Mouse (Mus musculus) limb, embryonic 13.5 days (tissue): ENCODE results near the gene Nebl. TPM values are rescaled to one million over a fixed set of nuclear protein-coding genes. Genes with fewer than 3 reads are reported as not detected.

Experiments used
- ATAC-seq: fragments of 200-750 bp; cut with Nextera tagmentation; 2 replicates; pipeline ENCODE4 v1.8.0; 2017; ENCODE audit warnings: low read depth, moderate number of reproducible peaks, moderate TSS enrichment; ENCODE audit not compliant: low FRiP score
- H3K27ac ChIP-seq: fragments of 300-500 bp; sonication (generic); 2 replicates; pipeline ENCODE4 v1.5.1; 2015; ENCODE audit warnings: inconsistent platforms, mild to moderate bottlenecking, moderate library complexity
- H3K27me3 ChIP-seq: fragments of 300-500 bp; sonication (generic); 2 replicates; pipeline ENCODE4 v1.6.1; 2015; ENCODE audit warnings: mild to moderate bottlenecking, inconsistent platforms
- H3K36me3 ChIP-seq: fragments of 300-500 bp; sonication (generic); 2 replicates; pipeline ENCODE4 v1.6.1; 2015; ENCODE audit warnings: inconsistent platforms, mild to moderate bottlenecking, moderate library complexity
- H3K4me1 ChIP-seq: fragments of 300-500 bp; sonication (generic); 2 replicates; pipeline ENCODE4 v1.6.1; 2015; ENCODE audit warnings: inconsistent platforms
- H3K4me2 ChIP-seq: fragments of 300-500 bp; sonication (generic); replicated peaks from 2 replicates; pipeline ENCODE4 v1.6.1; 2015; ENCODE audit warnings: inconsistent platforms, mild to moderate bottlenecking, moderate library complexity
- H3K4me3 ChIP-seq: fragments of 300-500 bp; sonication (generic); 2 replicates; pipeline ENCODE4 v1.5.1; 2015; ENCODE audit warnings: moderate library complexity, mild to moderate bottlenecking, inconsistent platforms
- H3K9ac ChIP-seq: fragments of 300-500 bp; sonication (generic); 2 replicates; pipeline ENCODE4 v1.6.1; 2015; ENCODE audit warnings: mild to moderate bottlenecking, inconsistent platforms
- H3K9me3 ChIP-seq: fragments of 300-500 bp; sonication (generic); 2 replicates; pipeline ENCODE4 v1.6.1; 2016; ENCODE audit warnings: inconsistent platforms
- WGBS: fragments of 180-500 bp; shearing (Covaris S2); methylation state at CpG from one replicate; pipeline ENCODE4 v1.1.7; 2015; 5-methylcytosine and 5-hydroxymethylcytosine counted together
- polyA plus RNA-seq: library from polyadenylated mRNA; unstranded; fragments of >200 nt; fragmentation: Nextera tagmentation; extraction: Ambion mirVana; gene quantifications from 2 replicates; pipeline ENCODE4 v1.2.1, GENCODE M21; 2015

Nebl gene
- polyA plus RNA-seq, 1 experiment from 2014 or later = 20.8 TPM

DNA sequence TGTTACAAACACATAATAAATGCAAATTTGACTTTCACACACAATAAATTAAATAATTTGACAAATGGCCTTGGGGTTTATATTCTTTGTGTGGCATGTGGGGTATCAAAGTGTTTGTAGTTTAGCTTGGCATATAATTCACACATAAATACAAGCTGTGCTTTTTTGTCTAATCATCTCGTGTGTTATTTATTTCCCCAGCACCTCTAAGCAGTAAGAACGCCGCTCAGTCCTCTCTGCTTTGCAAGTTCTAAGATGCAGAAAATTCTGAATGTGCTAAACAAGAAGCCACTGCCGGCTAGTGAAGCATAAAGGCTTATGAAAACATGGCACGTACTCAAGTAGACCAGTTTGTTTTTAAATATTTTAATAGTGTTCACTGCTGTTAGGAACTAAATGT, 6.9 kb downstream of the Nebl start:
- ATAC-seq = no peak
- no peaks in the 10 kb centered on the region for H3K36me3 ChIP-seq
- 61% methylated on average over 5 of the region's 5 CpGs for WGBS
- no peak overlapping the region for H3K27ac ChIP-seq
- H3K9me3 ChIP-seq = no peaks in the 10 kb centered on the region
- no peak overlapping the region for H3K4me2 ChIP-seq
- peaks cover 6% of the 10 kb centered on the region; the same call in 1 of the 2 replicates for H3K4me1 ChIP-seq
- H3K4me3 ChIP-seq = no peak overlapping the region
- H3K27me3 ChIP-seq = peaks cover 18% of the 10 kb centered on the region
- H3K9ac ChIP-seq = no peak overlapping the region

DNA sequence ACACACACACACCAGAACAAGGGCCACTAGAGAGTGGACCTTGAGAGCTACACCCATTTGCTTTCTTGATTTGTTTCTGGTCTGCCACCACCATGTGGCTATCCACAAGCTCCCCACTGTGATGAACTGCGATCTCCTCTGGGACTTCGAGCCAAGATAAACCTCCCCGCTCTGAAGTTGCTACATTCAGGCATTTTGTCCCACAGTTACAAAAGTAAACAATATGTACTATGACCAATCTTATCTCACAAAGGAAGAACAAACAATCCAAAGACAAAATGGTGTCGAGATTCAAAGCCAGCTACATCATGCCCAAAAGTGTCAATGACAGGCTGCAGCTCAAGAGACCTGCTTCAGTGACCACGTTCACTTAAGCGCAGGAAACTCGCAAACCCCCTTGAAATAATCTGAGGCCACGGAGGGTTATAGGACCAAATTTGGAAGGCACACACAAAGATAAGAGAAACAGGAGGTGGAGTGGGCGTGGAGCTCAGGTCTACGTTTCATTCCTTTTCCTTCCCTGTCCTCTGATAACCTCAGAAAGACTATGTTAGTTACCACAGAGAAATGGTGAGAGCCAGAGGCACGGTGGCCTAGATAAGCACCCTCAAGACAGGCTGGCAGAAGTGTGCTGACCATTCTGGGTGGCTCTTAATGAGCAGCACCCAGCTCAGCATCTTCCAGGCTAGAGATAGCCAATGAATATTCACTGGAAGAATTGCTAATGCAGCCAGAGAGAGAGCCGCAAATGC, 7.8 kb downstream of the Nebl start:
- Histone ChIP-seq H3K27ac (no peak overlapping the region), H3K9ac (no peak overlapping the region), H3K4me3 (no peak overlapping the region), H3K27me3 (peaks cover 8% of the 10 kb centered on the region), H3K36me3 (no peaks in the 10 kb centered on the region), H3K4me1 (peaks cover 6% of the 10 kb centered on the region; the same call in 1 of the 2 replicates), H3K9me3 (no peaks in the 10 kb centered on the region), H3K4me2 (no peak overlapping the region)
- no peak for ATAC-seq
- 77% methylated on average over 12 of the region's 12 CpGs for WGBS

DNA sequence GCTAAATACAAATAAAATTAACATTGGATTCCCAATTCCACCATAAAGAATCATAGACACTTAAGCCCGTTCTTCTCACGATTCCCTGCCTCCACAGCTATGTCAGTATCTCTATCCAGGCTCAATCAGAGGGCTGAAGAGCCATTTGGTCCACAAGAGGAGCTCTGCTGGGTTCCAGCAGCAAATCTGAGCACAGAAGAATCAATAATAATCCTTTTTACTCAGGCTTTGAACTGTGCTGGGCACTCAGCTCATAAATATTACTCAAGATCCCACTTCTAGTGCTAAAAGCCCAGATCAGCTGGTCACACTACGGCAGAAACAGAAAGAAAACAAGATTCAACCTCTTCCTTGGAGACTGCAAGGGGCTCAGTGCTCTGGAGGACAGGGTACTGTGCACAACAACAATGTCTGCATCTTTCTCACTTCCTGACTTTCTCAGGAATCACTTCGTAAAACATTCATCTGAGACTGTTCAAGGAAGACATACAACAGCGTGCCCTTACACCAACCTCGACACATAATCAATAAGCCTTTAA, 10.0 kb downstream of the Nebl start:
- Histone ChIP-seq H3K36me3 (no peaks in the 10 kb centered on the region), H3K27ac (no peak overlapping the region), H3K4me1 (peaks cover 6% of the 10 kb centered on the region; the same call in 1 of the 2 replicates), H3K4me3 (no peak overlapping the region), H3K9ac (no peak overlapping the region), H3K4me2 (no peak overlapping the region), H3K27me3 (no peaks in the 10 kb centered on the region), H3K9me3 (0 out of 2 replicates have a peak, but pooled peaks cover 3% of the 10 kb centered on the region)
- ATAC-seq = no peak
- 47% methylated on average over 6 of the region's 6 CpGs for WGBS

DNA sequence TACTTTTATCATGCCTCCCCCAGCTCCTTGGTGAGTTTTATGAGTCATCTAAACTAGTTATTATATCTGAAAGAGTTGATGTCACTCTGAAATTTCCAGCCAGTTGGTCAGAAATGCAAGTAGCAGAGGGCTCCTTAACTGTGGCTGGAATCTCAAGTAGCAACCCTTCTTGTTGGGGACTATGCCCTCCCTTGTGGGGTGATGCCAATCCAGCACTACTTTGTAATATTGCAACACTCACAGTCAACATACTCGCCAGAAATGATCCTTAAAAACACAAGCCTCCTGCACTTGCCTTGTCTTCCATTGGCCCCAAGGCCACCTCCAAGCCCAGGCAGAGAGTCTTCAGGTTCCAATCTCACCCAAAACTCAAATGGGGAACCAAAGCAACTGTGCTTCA, 13.0 kb downstream of the Nebl start:
- Histone ChIP-seq H3K4me1 (peaks cover 11% of the 10 kb centered on the region), H3K27ac (no peak overlapping the region), H3K4me2 (no peak overlapping the region), H3K27me3 (no peaks in the 10 kb centered on the region), H3K9ac (no peak overlapping the region), H3K9me3 (0 out of 2 replicates have a peak, but pooled peaks cover 6% of the 10 kb centered on the region), H3K4me3 (no peak overlapping the region), H3K36me3 (no peaks in the 10 kb centered on the region)
- ATAC-seq = no peak
- 74% methylated on average over 1 of the region's 1 CpGs for WGBS

DNA sequence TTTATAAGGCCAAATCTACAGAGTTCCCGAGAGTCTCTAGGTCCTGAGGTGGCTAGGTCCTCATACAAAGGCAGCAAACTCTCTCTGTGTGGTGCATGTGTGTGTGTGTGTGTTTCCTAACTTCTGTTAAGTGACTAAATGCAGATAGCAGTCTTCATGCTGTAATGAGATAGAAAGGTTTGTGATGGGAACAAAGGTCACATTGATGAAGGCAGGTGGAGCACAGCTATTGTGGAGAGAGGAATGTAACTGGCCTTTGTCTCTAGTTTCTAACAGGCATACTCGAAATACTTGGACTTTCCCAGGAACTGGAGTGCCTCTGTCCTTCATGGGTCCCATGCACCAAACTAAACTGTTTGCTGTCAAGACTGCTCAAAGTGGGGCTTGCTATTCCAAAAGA, 14.1 kb downstream of the Nebl start:
- 78% methylated on average over 2 of the region's 2 CpGs for WGBS
- peaks cover 11% of the 10 kb centered on the region for H3K4me1 ChIP-seq
- ATAC-seq = no peak
- no peak overlapping the region for H3K9ac ChIP-seq
- H3K36me3 ChIP-seq = no peaks in the 10 kb centered on the region
- H3K4me3 ChIP-seq = no peak overlapping the region
- 0 out of 2 replicates have a peak, but pooled peaks cover 6% of the 10 kb centered on the region for H3K9me3 ChIP-seq
- no peaks in the 10 kb centered on the region for H3K27me3 ChIP-seq
- no peak overlapping the region for H3K4me2 ChIP-seq
- no peak overlapping the region for H3K27ac ChIP-seq

DNA sequence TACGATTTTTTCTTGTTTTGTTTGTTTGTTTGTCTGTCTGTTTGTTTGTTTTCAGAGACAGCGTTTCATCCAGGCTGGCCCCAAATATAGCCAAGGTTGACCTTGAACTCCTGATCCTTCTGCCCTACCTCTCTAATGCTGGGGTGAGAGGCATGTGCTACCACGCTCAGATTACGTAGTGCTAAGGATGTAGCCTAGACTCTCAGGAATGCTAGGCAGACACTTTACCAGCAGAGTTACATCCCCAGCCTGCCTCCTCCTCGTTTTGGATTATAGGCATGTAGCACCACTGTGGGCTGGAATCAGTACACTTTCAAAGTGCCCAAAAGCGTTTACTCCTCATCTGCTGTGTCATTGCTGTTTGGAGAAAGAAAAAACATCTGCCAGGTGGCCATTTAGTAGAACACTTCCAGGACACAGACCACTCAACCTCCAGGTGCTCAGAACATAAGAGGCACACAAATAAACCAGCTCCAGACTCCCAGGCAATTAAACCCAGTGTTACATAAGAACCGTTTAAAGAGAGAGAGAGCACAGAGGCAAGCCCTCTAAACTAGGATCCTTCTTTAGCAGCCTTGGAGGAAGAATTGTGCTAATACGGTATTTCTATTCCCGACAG, 16.0 kb downstream of the Nebl start:
- ATAC-seq = no peak
- WGBS = 39% methylated on average over 9 of the region's 9 CpGs
- peaks cover 5% of the 10 kb centered on the region; the same call in 1 of the 2 replicates for H3K4me1 ChIP-seq
- H3K4me3 ChIP-seq = no peak overlapping the region
- H3K27me3 ChIP-seq = no peaks in the 10 kb centered on the region
- H3K9ac ChIP-seq = no peak overlapping the region
- H3K27ac ChIP-seq = no peak overlapping the region
- H3K9me3 ChIP-seq = 0 out of 2 replicates have a peak, but pooled peaks cover 6% of the 10 kb centered on the region
- no peaks in the 10 kb centered on the region for H3K36me3 ChIP-seq
- H3K4me2 ChIP-seq = no peak overlapping the region

DNA sequence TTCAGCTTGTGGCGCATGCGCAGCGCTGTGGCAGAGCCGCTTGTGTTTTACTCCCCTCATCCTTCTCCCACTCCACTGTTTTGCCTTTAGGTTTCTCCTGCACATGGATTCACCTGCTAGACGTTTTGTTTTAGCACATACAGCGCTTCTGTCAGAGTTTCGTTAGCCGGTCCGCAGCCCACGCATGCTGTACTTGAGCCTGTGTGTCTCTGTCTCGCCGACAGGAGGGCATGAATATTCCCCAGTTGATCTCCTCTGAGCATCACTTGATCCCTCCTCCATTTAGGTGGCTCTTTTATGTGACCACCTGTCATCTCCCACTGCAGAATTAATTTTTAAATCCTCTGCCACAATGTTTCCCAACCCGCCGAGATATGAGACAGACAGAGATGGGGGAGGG, 16.6 kb downstream of the Nebl start:
- Histone ChIP-seq H3K4me1 (peaks cover 5% of the 10 kb centered on the region; the same call in 1 of the 2 replicates), H3K36me3 (no peaks in the 10 kb centered on the region), H3K9me3 (0 out of 2 replicates have a peak, but pooled peaks cover 6% of the 10 kb centered on the region), H3K27me3 (no peaks in the 10 kb centered on the region), H3K4me2 (no peak overlapping the region), H3K9ac (no peak overlapping the region), H3K4me3 (no peak overlapping the region), H3K27ac (no peak overlapping the region)
- WGBS = 86% methylated on average over 14 of the region's 14 CpGs
- no peak for ATAC-seq

DNA sequence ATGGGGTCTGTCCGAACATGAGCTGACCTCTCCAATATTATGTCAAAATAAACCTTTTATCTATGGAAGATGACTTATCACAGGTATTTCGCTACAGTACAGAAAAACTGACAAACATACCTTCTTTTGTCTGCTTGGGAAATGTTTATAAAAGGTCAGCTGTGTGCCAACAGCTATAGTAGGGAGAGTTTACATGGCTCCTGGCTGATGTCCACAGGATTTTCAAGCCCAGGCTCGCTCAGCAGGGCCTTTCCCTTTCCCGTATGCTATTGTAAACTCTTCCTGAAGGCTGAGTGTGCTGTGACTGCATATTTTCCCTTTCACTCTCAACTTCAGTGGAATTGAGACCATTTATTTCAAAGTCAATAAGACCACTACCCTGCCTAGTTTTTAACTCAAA, 17.1 kb downstream of the Nebl start:
- no peak overlapping the region for H3K27ac ChIP-seq
- H3K4me2 ChIP-seq = no peak overlapping the region
- H3K36me3 ChIP-seq = no peaks in the 10 kb centered on the region
- no peaks in the 10 kb centered on the region for H3K27me3 ChIP-seq
- peaks cover 5% of the 10 kb centered on the region; the same call in 1 of the 2 replicates for H3K4me1 ChIP-seq
- ATAC-seq = no peak
- H3K9me3 ChIP-seq = 0 out of 2 replicates have a peak, but pooled peaks cover 6% of the 10 kb centered on the region
- no peak overlapping the region for H3K4me3 ChIP-seq
- 63% methylated on average over 4 of the region's 4 CpGs for WGBS
- no peak overlapping the region for H3K9ac ChIP-seq

DNA sequence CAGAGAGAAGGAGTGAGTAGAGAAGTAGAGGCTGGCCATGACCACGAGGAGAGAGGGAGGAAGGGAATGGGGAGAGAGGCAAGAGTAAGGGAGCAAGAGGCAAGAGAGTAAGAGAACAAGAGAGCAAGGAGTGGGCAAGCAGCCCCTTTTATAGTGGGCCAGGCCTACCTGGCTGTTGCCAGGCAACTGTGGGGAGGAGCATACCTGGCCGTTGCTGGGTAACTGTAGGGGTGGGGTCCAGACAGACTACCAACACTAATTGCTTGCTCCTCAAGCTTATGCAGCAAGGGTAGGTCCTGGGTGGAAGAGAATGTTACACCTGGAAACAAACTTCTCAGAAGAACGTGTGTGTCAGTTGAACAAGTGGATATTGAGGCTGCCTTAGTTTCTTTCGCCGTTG, 20.0 kb downstream of the Nebl start:
- Histone ChIP-seq H3K4me1 (peaks cover 5% of the 10 kb centered on the region; the same call in 1 of the 2 replicates), H3K27me3 (no peaks in the 10 kb centered on the region), H3K4me3 (no peak overlapping the region), H3K9ac (no peak overlapping the region), H3K9me3 (0 out of 2 replicates have a peak, but pooled peaks cover 3% of the 10 kb centered on the region), H3K36me3 (no peaks in the 10 kb centered on the region), H3K4me2 (no peak overlapping the region), H3K27ac (no peak overlapping the region)
- no peak for ATAC-seq
- WGBS = 84% methylated on average over 5 of the region's 5 CpGs

DNA sequence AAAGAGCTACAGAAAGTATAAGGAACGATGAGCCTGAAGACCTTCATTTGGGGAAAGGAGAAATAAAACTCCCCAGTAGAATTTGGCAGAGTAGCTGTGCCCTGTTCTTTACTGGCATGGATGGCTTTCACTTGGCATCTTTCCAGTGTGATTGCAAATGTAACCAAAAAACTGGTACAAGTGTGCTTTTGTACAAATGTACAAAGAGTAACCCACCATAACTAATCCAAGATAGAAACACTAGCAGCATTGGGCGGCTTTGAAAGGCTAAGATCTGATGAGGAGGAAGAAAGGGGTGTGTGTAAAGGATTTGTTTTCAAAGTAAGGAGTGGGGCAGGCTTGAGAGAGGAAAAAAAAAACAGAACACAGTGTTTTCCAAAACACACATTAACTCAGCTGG, 21.2 kb downstream of the Nebl start:
- Histone ChIP-seq H3K27me3 (no peaks in the 10 kb centered on the region), H3K4me1 (0 out of 2 replicates have a peak, but pooled peaks cover under 1% of the 10 kb centered on the region), H3K4me3 (no peak overlapping the region), H3K9me3 (no peaks in the 10 kb centered on the region), H3K4me2 (no peak overlapping the region), H3K36me3 (no peaks in the 10 kb centered on the region), H3K9ac (no peak overlapping the region), H3K27ac (no peak overlapping the region)
- no peak for ATAC-seq
- WGBS = 86% methylated on average over 2 of the region's 2 CpGs

DNA sequence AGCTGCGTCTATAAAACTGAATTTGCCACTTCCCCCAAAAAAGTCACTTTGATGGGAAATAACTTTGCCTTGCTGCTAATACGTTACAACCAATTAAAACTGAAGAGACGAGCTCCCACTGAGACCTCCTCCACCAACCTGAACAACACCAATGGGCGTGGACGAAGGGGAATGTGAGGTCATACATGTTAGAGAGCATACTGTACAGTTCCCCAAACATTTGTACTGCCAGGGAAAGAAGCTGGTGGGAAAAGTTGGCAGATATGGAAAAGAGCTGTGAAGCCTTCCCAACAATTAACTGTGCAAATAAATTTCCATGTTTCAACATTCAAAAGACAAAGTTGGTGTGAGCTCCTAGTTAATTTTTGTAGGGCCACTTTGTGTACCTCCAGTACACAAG, 25.3 kb downstream of the Nebl start:
- peaks cover 12% of the 10 kb centered on the region; the same call in 1 of the 2 replicates for H3K4me1 ChIP-seq
- no peak overlapping the region for H3K4me3 ChIP-seq
- H3K27ac ChIP-seq = no peak overlapping the region
- H3K9ac ChIP-seq = no peak overlapping the region
- H3K4me2 ChIP-seq = no peak overlapping the region
- no peaks in the 10 kb centered on the region for H3K36me3 ChIP-seq
- 29% methylated on average over 5 of the region's 5 CpGs for WGBS
- H3K9me3 ChIP-seq = no peaks in the 10 kb centered on the region
- no peaks in the 10 kb centered on the region for H3K27me3 ChIP-seq
- ATAC-seq = no peak

DNA sequence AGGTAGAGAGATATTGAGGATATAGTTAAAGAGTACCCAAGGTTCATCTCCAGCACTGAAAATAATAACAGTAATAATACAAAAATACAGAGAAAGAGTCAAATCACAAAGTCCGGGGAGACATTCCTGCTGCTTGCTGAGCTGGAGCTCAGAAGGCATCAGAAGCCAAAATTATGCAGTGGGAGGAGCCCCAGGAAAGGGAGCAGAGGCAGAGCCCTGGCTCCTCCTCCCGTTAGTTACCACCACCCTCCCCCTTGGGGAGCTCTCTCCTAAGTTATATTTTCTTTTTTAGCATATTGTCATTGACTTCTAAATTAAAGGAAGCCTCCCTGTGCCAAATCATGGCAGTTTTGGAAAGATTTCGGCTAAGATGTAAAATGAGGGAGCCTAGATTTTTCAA, 25.8 kb downstream of the Nebl start:
- H3K9ac ChIP-seq = no peak overlapping the region
- H3K4me2 ChIP-seq = no peak overlapping the region
- H3K27me3 ChIP-seq = no peaks in the 10 kb centered on the region
- H3K9me3 ChIP-seq = no peaks in the 10 kb centered on the region
- no peak for ATAC-seq
- H3K4me3 ChIP-seq = no peak overlapping the region
- H3K36me3 ChIP-seq = no peaks in the 10 kb centered on the region
- 54% methylated on average over 3 of the region's 3 CpGs for WGBS
- peaks cover 12% of the 10 kb centered on the region; the same call in 1 of the 2 replicates for H3K4me1 ChIP-seq
- H3K27ac ChIP-seq = no peak overlapping the region
